Mouse (Mus musculus) hindbrain, embryonic 15.5 days (tissue): ENCODE measurements around the gene Jph3. TPM values are rescaled to one million over a fixed set of nuclear protein-coding genes. Genes with fewer than 3 reads are reported as not detected.
A peak's percentile ranks its signal among the peaks of the same experiment; 100 is the strongest.

Experiments used
- ATAC-seq: fragments of 200-750 bp; cut with Nextera tagmentation; 2 replicates; pipeline ENCODE4 v1.8.0; 2017; ENCODE audit warnings: low read depth, moderate number of reproducible peaks, moderate TSS enrichment; ENCODE audit not compliant: low FRiP score
- H3K27ac ChIP-seq: fragments of 300-500 bp; sonication (generic); replicated peaks from 2 replicates; pipeline ENCODE4 v1.5.1; 2015; ENCODE audit warnings: mild to moderate bottlenecking, inconsistent platforms
- H3K27me3 ChIP-seq: fragments of 300-500 bp; sonication (generic); 2 replicates; pipeline ENCODE4 v1.6.1; 2015; ENCODE audit warnings: control low read depth, inconsistent platforms
- H3K36me3 ChIP-seq: fragments of 300-500 bp; sonication (generic); 2 replicates; pipeline ENCODE4 v1.6.1; 2015; ENCODE audit warnings: control low read depth, inconsistent platforms
- H3K4me1 ChIP-seq: fragments of 300-500 bp; sonication (generic); replicated peaks from 2 replicates; pipeline ENCODE4 v1.6.1; 2015; ENCODE audit warnings: control low read depth, inconsistent platforms
- H3K4me2 ChIP-seq: fragments of 300-500 bp; sonication (generic); 2 replicates; pipeline ENCODE4 v1.6.1; 2015; ENCODE audit warnings: moderate library complexity, mild to moderate bottlenecking, inconsistent platforms
- H3K4me3 ChIP-seq: fragments of 300-500 bp; sonication (generic); 2 replicates; pipeline ENCODE4 v1.5.1; 2015; ENCODE audit warnings: mild to moderate bottlenecking, inconsistent platforms
- H3K9ac ChIP-seq: fragments of 300-500 bp; sonication (generic); 2 replicates; pipeline ENCODE4 v1.6.1; 2015; ENCODE audit warnings: inconsistent platforms
- H3K9me3 ChIP-seq: fragments of 300-500 bp; sonication (generic); 2 replicates; pipeline ENCODE4 v1.6.1; 2016; ENCODE audit warnings: control low read depth, inconsistent platforms
- WGBS: fragments of 180-500 bp; shearing (Covaris S2); methylation state at CpG from one replicate; pipeline ENCODE4 v1.1.7; 2015; 5-methylcytosine and 5-hydroxymethylcytosine counted together
- polyA plus RNA-seq: library from polyadenylated mRNA; unstranded; fragments of >200 nt; fragmentation: Nextera tagmentation; extraction: Ambion mirVana; gene quantifications from 2 replicates; pipeline ENCODE4 v1.2.1, GENCODE M21; 2015

The Jph3 gene
- polyA plus RNA-seq, 1 experiment from 2014 or later, result 125 TPM

DNA sequence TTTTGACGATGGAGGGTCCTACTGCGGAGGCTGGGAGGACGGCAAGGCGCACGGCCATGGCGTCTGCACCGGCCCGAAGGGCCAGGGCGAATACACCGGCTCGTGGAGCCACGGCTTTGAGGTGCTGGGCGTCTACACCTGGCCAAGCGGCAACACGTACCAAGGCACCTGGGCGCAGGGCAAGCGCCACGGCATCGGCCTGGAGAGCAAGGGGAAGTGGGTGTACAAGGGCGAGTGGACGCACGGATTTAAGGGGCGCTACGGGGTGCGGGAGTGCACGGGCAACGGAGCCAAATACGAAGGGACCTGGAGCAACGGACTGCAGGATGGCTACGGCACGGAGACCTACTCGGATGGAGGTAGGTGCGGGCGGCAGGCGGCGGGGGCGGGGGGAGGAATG is 1.2 kb downstream of the Jph3 start:
- H3K27me3 ChIP-seq, result peaks cover 5% of the 10 kb centered on the region; the same call in 1 of the 2 replicates
- H3K4me3 ChIP-seq, result peak overlapping the region; percentile 94
- H3K9ac ChIP-seq, result peak overlapping the region; percentile 81
- H3K4me2 ChIP-seq, result peak overlapping the region; percentile 90
- H3K4me1 ChIP-seq, result peaks cover 34% of the 10 kb centered on the region
- no peaks in the 10 kb centered on the region for H3K9me3 ChIP-seq
- H3K36me3 ChIP-seq, result no peaks in the 10 kb centered on the region
- under 1% methylated on average over 34 of the region's 37 CpGs for WGBS
- ATAC-seq, result peak; percentile 33; the same call in 1 of the 2 replicates
- H3K27ac ChIP-seq, result peak overlapping the region; percentile 76

DNA sequence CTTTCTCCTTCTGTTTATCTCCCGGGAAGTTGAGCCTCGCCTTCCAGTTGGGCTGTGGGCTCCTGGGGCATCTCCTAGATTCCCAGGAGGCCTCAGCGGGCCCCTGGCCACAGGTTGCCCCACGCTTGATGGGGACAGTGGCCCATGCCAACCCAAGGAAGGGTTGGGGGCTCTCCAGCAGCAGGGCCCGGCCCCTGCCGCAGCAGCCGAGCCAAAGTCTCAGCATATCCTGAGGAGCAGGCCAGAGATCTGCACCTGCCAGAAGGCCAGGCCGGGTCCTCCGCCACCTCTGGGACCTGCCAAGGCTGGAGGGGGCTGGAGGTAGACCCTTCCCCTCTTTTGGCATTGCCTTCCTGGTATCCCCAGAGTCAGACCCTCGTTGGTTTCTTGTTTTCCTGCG is 1.6 kb downstream of the Jph3 start:
- Histone ChIP-seq H3K36me3 (no peaks in the 10 kb centered on the region), H3K9me3 (no peaks in the 10 kb centered on the region), H3K4me3 (peak overlapping the region; percentile 94), H3K4me1 (peaks cover 34% of the 10 kb centered on the region), H3K4me2 (peak overlapping the region; percentile 90), H3K27ac (peak overlapping the region; percentile 76), H3K27me3 (peaks cover 5% of the 10 kb centered on the region; the same call in 1 of the 2 replicates), H3K9ac (peak overlapping the region; percentile 81)
- ATAC-seq, result peak; percentile 7; the same call in 1 of the 2 replicates
- under 1% methylated on average over 9 of the region's 11 CpGs for WGBS

DNA sequence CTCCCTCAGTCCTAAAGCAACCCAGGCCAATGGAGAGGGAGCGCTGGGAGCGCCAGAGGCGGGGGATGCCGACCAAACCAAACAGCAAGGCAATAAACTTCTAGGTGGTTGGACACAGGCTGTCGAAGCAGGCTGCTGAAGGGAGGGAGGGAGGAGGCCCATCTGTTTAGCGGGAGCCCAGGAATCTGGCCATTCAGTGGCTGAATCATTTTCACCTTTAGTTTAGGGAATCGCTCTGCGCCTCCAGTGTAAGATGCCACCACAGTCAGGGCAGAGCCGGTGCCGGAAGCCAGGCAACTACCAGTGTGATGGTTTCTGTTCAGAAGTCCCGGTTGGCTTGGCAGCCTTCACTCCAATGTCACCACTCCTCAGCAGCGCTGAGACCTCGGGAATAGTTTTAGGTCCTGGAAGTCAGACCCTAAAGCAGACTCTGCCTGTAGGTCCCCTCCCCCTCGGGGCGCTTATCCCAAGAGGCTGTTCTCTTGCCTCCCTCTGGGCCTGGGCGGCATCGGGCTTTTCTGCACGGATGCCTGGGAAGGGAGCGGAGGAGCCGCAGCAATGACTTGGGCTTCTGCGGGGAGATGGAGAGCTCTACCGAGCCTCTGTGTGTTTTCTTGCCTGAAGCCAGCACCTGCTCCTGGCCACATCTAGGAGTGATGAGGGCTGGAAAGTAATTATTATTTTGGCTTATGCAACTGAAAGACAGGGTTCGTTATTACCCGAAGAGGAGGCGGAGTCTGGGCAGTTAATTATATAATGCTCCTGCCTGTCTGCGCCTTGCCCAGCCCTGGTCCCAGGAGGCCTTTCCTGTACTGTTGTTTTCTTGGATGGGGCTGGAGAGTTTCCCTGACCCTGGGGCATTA is 2.3 kb downstream of the Jph3 start:
- Histone ChIP-seq H3K9ac (peak overlapping the region; percentile 81), H3K4me2 (peak overlapping the region; percentile 90), H3K36me3 (no peaks in the 10 kb centered on the region), H3K9me3 (no peaks in the 10 kb centered on the region), H3K4me3 (peak overlapping the region; percentile 94), H3K27ac (peak overlapping the region; percentile 76), H3K4me1 (peaks cover 38% of the 10 kb centered on the region), H3K27me3 (peaks cover 5% of the 10 kb centered on the region; the same call in 1 of the 2 replicates)
- 4% methylated on average over 26 of the region's 26 CpGs for WGBS
- no peak for ATAC-seq

- H3K4me3 ChIP-seq, result peak overlapping the region; percentile 94
- no peak for ATAC-seq
- H3K36me3 ChIP-seq, result no peaks in the 10 kb centered on the region
- no peak overlapping the region for H3K27ac ChIP-seq
- H3K9me3 ChIP-seq, result no peaks in the 10 kb centered on the region
- WGBS, result 50% methylated on average over 4 of the region's 4 CpGs
- H3K4me1 ChIP-seq, result peaks cover 38% of the 10 kb centered on the region
- H3K4me2 ChIP-seq, result peak overlapping the region; percentile 90
- peak overlapping the region; percentile 81 for H3K9ac ChIP-seq
- H3K27me3 ChIP-seq, result peaks cover 5% of the 10 kb centered on the region; the same call in 1 of the 2 replicates
Measured at GRCm38 (mm10) chr8:121732334-121732665, 2.9 kb downstream of the Jph3 start.

- no peak overlapping the region for H3K4me3 ChIP-seq
- no peaks in the 10 kb centered on the region for H3K27me3 ChIP-seq
- no peak for ATAC-seq
- H3K36me3 ChIP-seq, result no peaks in the 10 kb centered on the region
- 92% methylated on average over 16 of the region's 16 CpGs for WGBS
- H3K9ac ChIP-seq, result no peak overlapping the region
- H3K4me1 ChIP-seq, result peaks cover 36% of the 10 kb centered on the region
- H3K4me2 ChIP-seq, result no peak overlapping the region
- H3K9me3 ChIP-seq, result no peaks in the 10 kb centered on the region
- no peak overlapping the region for H3K27ac ChIP-seq
Measured at GRCm38 (mm10) chr8:121734262-121734661, 4.8 kb downstream of the Jph3 start.

GRCm38 (mm10) chr8:121736236-121736635 is 6.8 kb downstream of the Jph3 start:
- no peak overlapping the region for H3K27ac ChIP-seq
- H3K9ac ChIP-seq, result no peak overlapping the region
- peaks cover 30% of the 10 kb centered on the region for H3K4me1 ChIP-seq
- H3K27me3 ChIP-seq, result no peaks in the 10 kb centered on the region
- H3K9me3 ChIP-seq, result no peaks in the 10 kb centered on the region
- no peaks in the 10 kb centered on the region for H3K36me3 ChIP-seq
- no peak for ATAC-seq
- no peak overlapping the region for H3K4me3 ChIP-seq
- WGBS, result 18% methylated on average over 7 of the region's 7 CpGs
- no peak overlapping the region for H3K4me2 ChIP-seq

DNA sequence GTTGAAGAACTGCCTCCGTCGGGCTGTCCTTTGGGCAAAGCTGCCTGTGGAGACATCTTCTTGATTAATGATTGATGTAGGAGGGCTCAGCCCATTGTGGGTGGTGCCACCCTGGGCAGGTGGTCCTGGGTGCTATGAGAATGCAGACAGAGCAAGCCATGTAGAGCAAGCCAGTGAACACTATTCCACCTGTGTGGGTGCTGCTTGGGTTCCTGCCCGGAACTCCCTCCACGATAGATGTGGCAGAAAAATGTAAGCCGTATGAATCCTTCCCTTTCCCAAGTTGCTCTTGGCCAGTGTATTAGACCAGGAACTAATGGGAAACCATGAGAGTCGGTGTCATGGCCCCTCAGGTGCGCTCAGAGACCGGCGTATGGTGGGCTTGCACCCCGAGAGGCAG is 11.3 kb downstream of the Jph3 start:
- 87% methylated on average over 10 of the region's 10 CpGs for WGBS
- Histone ChIP-seq H3K4me3 (no peak overlapping the region), H3K4me1 (0 out of 2 replicates have a peak, but pooled peaks cover 5% of the 10 kb centered on the region), H3K27ac (no peak overlapping the region), H3K27me3 (no peaks in the 10 kb centered on the region), H3K9me3 (no peaks in the 10 kb centered on the region), H3K4me2 (no peak overlapping the region), H3K36me3 (no peaks in the 10 kb centered on the region), H3K9ac (no peak overlapping the region)
- ATAC-seq, result no peak

DNA sequence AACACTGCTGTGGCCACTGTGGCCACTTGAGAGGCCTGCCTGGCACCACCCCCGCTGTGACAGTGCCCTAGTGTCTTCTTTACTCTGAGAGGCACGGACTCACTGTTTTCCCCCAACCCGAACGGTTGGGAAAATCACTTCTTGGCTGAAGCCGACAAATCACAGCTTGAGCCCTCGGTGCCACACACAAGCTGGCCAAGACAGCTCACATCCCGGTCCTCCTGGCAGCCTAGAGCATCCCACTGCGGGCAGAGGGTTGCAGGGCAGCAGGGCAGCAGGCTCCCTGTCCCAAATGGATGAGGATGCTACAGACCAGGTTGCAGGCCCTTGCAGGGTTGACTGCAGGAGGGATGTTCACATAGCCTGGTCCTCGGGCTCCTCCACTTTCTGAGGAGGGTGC is 20.1 kb downstream of the Jph3 start:
- peaks cover 9% of the 10 kb centered on the region; the same call in 1 of the 2 replicates for H3K36me3 ChIP-seq
- ATAC-seq, result no peak
- H3K9me3 ChIP-seq, result no peaks in the 10 kb centered on the region
- no peak overlapping the region for H3K27ac ChIP-seq
- no peak overlapping the region for H3K4me3 ChIP-seq
- H3K4me1 ChIP-seq, result no peaks in the 10 kb centered on the region
- H3K27me3 ChIP-seq, result no peaks in the 10 kb centered on the region
- 75% methylated on average over 9 of the region's 9 CpGs for WGBS
- no peak overlapping the region for H3K4me2 ChIP-seq
- H3K9ac ChIP-seq, result no peak overlapping the region

DNA sequence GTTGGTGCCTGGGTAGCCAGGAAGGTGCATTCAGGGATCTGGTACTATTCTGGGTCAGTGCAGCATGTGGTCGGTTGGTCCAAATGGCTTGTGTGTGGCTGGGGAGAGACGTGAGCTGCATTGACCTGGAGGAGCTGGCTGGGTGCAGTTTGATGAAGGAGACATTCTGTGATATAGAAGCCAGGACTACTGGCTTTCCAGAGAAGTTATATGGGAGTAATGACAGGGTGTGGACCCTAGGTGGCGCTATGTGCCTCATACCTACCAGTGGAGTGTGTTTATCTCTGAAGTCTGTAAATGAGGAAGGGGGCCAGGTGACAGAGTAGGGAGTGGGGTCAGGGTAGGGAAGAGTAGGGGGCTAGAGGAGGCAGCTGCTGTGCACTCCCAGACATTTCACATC is 21.1 kb downstream of the Jph3 start:
- Histone ChIP-seq H3K4me1 (no peaks in the 10 kb centered on the region), H3K27me3 (no peaks in the 10 kb centered on the region), H3K4me3 (no peak overlapping the region), H3K36me3 (peaks cover 9% of the 10 kb centered on the region; the same call in 1 of the 2 replicates), H3K9ac (no peak overlapping the region), H3K9me3 (no peaks in the 10 kb centered on the region), H3K4me2 (no peak overlapping the region), H3K27ac (no peak overlapping the region)
- 49% methylated on average over 3 of the region's 3 CpGs for WGBS
- ATAC-seq, result no peak

DNA sequence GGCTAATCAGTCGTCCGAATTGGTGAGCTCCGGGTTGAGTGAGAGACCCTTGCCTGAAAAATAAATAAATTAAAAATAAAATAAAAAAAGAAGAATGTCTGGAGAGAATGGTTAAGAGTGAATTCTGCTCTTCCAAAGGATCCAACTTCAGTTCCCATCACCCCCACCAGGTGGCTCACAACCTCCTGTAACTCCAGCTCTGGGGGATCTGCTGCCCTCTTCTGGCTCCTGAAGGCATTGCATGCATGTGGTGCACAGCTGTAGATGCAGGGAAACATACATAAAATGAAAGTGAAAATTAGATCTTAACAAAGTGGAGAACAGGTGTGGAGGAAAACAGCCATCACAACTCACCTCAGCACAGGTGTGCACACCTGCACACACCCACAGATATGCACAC is 22.0 kb downstream of the Jph3 start:
- no peak overlapping the region for H3K9ac ChIP-seq
- no peak for ATAC-seq
- H3K36me3 ChIP-seq, result peaks cover 9% of the 10 kb centered on the region; the same call in 1 of the 2 replicates
- no peak overlapping the region for H3K4me2 ChIP-seq
- no peaks in the 10 kb centered on the region for H3K9me3 ChIP-seq
- no peaks in the 10 kb centered on the region for H3K4me1 ChIP-seq
- no peak overlapping the region for H3K27ac ChIP-seq
- no peaks in the 10 kb centered on the region for H3K27me3 ChIP-seq
- 24% methylated on average over 3 of the region's 3 CpGs for WGBS
- H3K4me3 ChIP-seq, result no peak overlapping the region

DNA sequence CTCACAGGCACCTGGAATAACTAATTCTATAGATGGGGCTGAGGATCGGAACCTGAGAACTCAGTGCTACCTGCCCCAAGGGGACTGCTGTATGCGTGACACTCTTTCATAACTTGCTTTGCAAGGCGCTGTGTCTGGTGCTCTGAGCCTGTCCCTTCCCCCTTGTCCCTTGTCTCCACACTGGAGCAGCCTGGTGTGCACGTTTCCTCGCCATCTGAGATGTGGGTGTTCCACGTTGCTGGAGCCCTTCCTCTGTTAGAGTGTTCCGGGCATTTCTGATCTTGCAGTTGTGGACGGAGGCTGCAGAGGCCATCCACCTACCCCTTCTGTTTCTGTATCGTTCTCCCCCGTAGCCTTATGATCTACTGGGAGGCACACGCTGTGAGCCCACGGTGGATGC is 29.0 kb downstream of the Jph3 start:
- Histone ChIP-seq H3K4me1 (peaks cover 6% of the 10 kb centered on the region; the same call in 1 of the 2 replicates), H3K27me3 (no peaks in the 10 kb centered on the region), H3K9ac (no peak overlapping the region), H3K36me3 (peaks cover 7% of the 10 kb centered on the region; the same call in 1 of the 2 replicates), H3K27ac (no peak overlapping the region), H3K4me2 (no peak overlapping the region), H3K9me3 (no peaks in the 10 kb centered on the region), H3K4me3 (no peak overlapping the region)
- no peak for ATAC-seq
- 76% methylated on average over 12 of the region's 12 CpGs for WGBS

GRCm38 (mm10) chr8:121760484-121760883 is 31.1 kb downstream of the Jph3 start:
- no peak overlapping the region for H3K4me3 ChIP-seq
- 74% methylated on average over 7 of the region's 7 CpGs for WGBS
- H3K9me3 ChIP-seq, result no peaks in the 10 kb centered on the region
- H3K9ac ChIP-seq, result no peak overlapping the region
- H3K27me3 ChIP-seq, result no peaks in the 10 kb centered on the region
- H3K36me3 ChIP-seq, result no peaks in the 10 kb centered on the region
- no peak for ATAC-seq
- H3K4me1 ChIP-seq, result peaks cover 8% of the 10 kb centered on the region; the same call in 1 of the 2 replicates
- H3K27ac ChIP-seq, result no peak overlapping the region
- no peak overlapping the region for H3K4me2 ChIP-seq
